Mouse (Mus musculus) C2C12 (cell line): ENCODE results near the gene Cldn9.

Experiments
- CTCF ChIP-seq: IDR thresholded peaks from one replicate; pipeline ENCODE4 v1.5.1; 2011; ENCODE audit not compliant: control insufficient read depth, insufficient read depth, insufficient read length
- MAX ChIP-seq: IDR thresholded peaks from one replicate; pipeline ENCODE4 v1.6.1; 2011; ENCODE audit warnings: mild to moderate bottlenecking, control low read depth

DNA sequence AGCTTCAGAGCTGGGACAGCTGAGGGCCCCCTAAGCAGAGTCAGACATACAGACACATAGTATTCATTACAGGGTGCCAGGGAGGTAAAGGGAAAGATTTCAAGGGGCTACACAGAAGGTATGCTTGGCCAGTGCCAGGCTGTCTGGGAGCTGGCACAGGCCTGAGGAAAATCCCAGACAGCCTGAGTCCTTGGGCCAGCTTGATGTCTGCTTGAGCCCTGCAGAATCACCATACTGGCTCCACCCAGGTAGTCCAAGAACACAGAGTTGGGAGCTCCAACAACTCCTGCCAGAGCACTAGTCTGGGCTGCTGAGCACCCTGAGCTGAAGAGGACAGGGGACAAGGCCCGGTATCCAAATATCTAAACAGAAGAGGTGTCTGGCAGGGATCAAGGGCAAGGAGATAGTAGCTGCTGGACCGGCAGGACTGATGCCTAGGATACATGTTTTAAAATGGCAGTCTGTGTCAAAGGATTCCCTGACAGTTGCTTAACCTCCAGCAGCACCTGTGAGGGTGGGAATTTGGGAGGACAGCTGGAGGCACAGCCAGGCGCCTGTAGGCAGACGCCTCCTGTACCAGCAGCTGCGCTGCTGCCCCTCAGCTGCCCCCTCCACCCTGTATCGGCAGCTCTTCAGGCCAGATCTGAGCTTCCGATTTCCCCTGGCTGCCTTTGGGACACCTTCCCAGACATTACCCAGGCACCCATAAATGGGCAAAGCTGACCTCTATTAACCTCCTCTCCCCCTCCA, 38.7 kb upstream of the Cldn9 start, which contains the start of gene 1520401A03Rik:
- TF ChIP-seq CTCF (no peak), MAX (no peak)
